Mouse (Mus musculus): ENCODE measurements at regions not wholly inside any gene's neighbourhood (a gene's known extent, or its start where the extent isn't known, plus 50 kb on each side); places are given as distances from the start of the nearest gene placed in this dataset.

DNA sequence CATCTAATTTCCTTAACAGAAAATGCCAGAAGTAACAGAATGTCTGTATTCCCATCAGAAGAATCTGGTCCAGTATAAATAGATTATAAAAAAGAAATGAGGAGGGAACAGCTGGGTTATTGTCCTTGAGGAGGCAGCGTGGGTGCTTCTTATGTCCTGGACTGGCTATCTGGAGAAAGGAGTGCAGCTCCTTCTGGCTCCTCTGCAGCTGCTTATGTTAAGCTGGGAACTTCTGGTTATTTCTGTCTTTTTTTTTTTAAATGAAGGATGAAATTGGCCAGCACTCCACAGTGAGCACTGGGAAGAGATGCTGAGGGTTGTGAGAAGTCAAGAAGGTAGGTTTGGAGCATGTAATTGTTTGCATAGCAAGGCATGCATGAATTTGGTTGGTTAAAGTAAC is 441.5 kb downstream of the Ebf1 start:
- Histone ChIP-seq H3K4me2 (no peak overlapping the region), H3K4me1 (no peaks in the 10 kb centered on the region), H3K27ac (no peak overlapping the region), H3K9me3 (replicated peaks) (no peaks in the 10 kb centered on the region), H3K4me3 (no peak overlapping the region), H3K27me3 (replicated peaks) (no peaks in the 10 kb centered on the region), H3K9ac (no peak overlapping the region), H3K36me3 (no peaks in the 10 kb centered on the region)
- WGBS (ENCODE audit: insufficient replicate concordance), result 63% methylated on average over 1 of the region's 1 CpGs
- no peak for ATAC-seq

DNA sequence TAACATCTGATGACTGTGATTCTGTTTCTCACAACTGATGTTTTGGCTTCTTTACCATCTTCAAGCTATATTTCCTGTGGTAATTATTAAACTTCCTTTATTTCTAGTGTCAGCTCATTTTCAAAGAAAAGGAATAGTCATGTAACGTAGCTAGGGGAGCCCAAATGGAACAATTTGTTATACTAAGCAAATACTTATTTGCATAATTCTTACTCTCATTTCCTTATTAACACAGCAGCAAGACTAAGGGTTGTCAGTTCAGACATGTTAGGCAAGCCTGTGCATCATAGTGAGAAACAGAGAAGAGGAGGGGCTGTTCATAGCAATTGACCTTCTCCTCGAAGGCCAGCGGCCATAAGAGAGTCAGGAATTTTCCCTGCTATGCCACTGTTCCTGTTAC is 449.5 kb downstream of the Ebf1 start:
- Histone ChIP-seq H3K4me2 (no peak overlapping the region), H3K36me3 (no peaks in the 10 kb centered on the region), H3K27ac (no peak overlapping the region), H3K9ac (no peak overlapping the region), H3K9me3 (replicated peaks) (no peaks in the 10 kb centered on the region), H3K27me3 (replicated peaks) (no peaks in the 10 kb centered on the region), H3K4me1 (no peaks in the 10 kb centered on the region), H3K4me3 (no peak overlapping the region)
- 71% methylated on average over 3 of the region's 3 CpGs for WGBS (ENCODE audit: insufficient replicate concordance)
- no peak for ATAC-seq

DNA sequence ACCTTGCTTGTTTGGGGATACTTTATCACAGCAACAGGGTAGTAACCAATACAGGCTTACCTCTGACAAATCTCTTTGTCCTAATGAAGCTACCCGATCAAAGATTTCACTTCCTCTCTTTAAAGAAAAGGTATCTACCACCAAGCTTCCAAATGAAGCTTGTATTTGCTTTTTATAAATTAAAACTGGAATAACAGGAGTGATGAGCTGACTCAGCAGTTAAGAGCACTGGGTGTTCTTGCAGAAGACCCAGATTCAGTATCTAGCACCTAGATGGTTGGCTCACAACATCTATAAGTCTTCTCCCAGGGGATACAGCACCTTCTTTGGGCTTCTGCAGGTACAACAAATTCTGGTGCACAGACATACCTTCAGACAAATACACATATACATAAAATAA is 453.2 kb downstream of the Ebf1 start:
- no peak for ATAC-seq
- H3K9me3 ChIP-seq (replicated peaks), result no peaks in the 10 kb centered on the region
- H3K4me2 ChIP-seq, result no peak overlapping the region
- WGBS (ENCODE audit: insufficient replicate concordance), result 49% methylated on average over 1 of the region's 1 CpGs
- H3K4me1 ChIP-seq, result no peaks in the 10 kb centered on the region
- H3K27ac ChIP-seq, result no peak overlapping the region
- H3K9ac ChIP-seq, result no peak overlapping the region
- no peak overlapping the region for H3K4me3 ChIP-seq
- no peaks in the 10 kb centered on the region for H3K27me3 ChIP-seq (replicated peaks)
- H3K36me3 ChIP-seq, result no peaks in the 10 kb centered on the region

DNA sequence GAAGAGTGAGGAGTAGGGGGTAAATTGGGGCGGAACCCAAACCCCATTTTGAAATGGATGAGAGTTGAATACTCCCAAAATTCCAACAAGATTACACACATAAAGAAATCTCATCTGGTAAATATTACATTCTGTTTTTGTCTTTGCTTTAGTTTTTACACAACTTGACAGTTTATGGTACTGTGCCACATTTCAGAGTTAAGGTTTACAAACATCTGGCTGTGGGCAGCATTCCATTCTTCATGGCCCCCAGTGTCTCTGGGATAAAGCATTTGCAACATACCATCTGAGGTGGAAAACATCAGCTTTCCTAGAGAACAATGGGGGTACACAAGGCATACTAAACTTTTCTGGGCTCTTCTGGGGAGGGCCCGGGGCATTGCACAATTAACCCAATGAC is 454.1 kb downstream of the Ebf1 start:
- Histone ChIP-seq H3K36me3 (no peaks in the 10 kb centered on the region), H3K4me1 (no peaks in the 10 kb centered on the region), H3K4me3 (no peak overlapping the region), H3K4me2 (no peak overlapping the region), H3K27me3 (replicated peaks) (no peaks in the 10 kb centered on the region), H3K9me3 (replicated peaks) (no peaks in the 10 kb centered on the region), H3K27ac (no peak overlapping the region), H3K9ac (no peak overlapping the region)
- 66% methylated on average over 2 of the region's 2 CpGs for WGBS (ENCODE audit: insufficient replicate concordance)
- no peak for ATAC-seq

DNA sequence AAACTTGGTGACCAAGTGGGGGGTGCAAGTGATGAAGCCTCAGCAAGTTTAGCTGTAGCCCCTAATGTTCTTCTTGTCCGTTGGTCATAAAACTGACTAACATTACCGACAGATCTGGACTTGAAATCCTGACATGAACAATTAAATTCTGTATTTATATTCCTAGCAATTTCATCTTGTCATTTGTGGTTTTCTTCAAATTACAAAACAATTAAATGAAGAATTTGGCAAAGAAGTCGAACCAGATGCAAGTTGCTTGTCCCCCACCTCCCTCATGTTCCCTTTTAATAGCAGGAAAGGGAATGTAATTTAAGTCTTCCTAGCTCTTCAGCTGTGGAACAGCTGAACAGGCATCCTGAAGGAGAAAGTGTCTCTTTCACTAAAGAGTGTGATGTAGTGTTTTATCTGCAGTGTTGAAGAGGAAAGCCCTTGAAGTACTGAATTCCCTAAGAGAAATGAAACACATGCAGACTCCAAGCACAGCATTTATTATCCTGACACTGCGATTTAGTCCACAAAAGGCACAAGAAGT is 467.5 kb downstream of the Ebf1 start:
- Histone ChIP-seq H3K36me3 (no peaks in the 10 kb centered on the region), H3K4me3 (no peak overlapping the region), H3K27me3 (replicated peaks) (no peaks in the 10 kb centered on the region), H3K9me3 (replicated peaks) (no peaks in the 10 kb centered on the region), H3K27ac (no peak overlapping the region), H3K4me1 (no peaks in the 10 kb centered on the region), H3K4me2 (no peak overlapping the region), H3K9ac (no peak overlapping the region)
- WGBS (ENCODE audit: insufficient replicate concordance), result 65% methylated on average over 4 of the region's 4 CpGs
- ATAC-seq, result no peak

DNA sequence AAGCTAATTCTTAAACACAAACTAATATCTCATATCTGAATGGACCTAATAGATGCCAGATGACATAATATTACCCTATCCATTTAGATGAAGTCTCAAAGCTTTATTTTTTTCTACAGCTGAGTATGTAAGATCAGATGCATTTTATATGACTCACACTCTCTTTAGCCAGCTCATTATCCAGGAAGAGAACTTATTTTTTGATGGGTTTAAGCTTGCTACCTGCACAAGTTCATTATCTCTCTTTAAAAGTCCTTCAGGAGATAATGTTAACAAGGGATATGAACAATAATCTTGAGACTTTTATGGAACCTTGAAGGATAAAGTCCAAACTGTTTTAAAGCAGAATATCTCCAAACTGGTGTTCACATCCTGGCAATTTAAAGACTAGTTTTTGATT is 468.0 kb downstream of the Ebf1 start:
- Histone ChIP-seq H3K4me2 (no peak overlapping the region), H3K9ac (no peak overlapping the region), H3K27ac (no peak overlapping the region), H3K4me3 (no peak overlapping the region), H3K27me3 (replicated peaks) (no peaks in the 10 kb centered on the region), H3K36me3 (no peaks in the 10 kb centered on the region), H3K9me3 (replicated peaks) (no peaks in the 10 kb centered on the region), H3K4me1 (no peaks in the 10 kb centered on the region)
- no peak for ATAC-seq

DNA sequence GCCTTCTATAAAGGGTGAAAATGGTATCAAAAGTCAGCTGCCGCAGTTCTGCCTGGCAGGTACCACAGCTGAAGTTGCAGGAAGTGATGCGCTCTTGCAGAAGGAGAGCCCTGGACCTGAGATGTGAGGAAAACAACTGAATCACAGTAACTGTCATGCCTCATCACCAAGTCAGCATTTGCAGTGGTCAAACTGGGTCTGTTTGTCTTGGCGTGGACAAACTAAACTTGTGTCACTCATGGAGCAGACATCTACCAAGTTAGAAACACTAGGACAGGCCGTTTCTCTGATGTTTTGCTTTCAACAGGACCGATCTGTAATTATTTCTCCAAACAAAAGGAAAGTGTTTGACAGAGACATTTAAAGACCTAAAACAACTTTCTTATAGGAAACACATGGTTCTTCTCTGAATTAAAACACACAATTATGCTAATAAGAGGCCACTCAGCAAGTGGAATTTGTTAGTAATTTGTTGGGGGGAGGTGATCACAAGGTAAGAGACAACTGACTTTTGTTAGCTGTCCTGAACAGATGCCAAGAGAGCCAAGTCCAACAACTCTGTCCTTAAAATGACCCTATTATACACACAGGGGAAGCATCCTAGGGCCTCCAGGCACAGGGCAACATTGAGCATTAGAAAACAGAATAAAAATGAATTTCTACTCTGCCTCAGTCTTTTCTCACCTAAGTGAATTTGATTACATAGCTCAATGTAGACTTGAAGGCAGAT is 470.2 kb downstream of the Ebf1 start:
- ATAC-seq, result no peak
- no peaks in the 10 kb centered on the region for H3K9me3 ChIP-seq (replicated peaks)
- no peaks in the 10 kb centered on the region for H3K36me3 ChIP-seq
- H3K27ac ChIP-seq, result no peak overlapping the region
- H3K27me3 ChIP-seq (replicated peaks), result no peaks in the 10 kb centered on the region
- WGBS (ENCODE audit: insufficient replicate concordance), result 71% methylated on average over 5 of the region's 5 CpGs
- no peak overlapping the region for H3K4me2 ChIP-seq
- no peak overlapping the region for H3K9ac ChIP-seq
- H3K4me3 ChIP-seq, result no peak overlapping the region
- no peaks in the 10 kb centered on the region for H3K4me1 ChIP-seq

DNA sequence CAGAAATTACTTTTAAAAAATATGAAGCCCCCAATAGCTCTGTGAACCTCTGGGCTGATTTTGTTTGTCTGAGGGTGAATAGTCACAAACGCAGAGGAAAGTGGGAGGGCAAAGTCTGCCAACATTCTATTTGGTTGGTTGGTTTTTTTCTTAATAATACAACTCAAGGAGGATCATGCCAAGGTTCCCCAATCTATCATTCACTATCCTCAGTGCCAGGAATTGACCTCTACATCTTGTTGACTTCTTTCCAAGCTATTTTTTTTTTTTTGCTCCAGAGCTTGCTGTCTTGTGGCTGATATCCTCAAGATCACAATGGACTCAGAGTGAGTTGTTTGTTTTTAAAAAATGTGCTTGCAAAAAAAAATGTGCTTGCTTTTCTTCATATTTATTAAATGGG is 471.2 kb downstream of the Ebf1 start:
- 57% methylated on average over 1 of the region's 1 CpGs for WGBS (ENCODE audit: insufficient replicate concordance)
- Histone ChIP-seq H3K4me2 (no peak overlapping the region), H3K27me3 (replicated peaks) (no peaks in the 10 kb centered on the region), H3K4me1 (no peaks in the 10 kb centered on the region), H3K9ac (no peak overlapping the region), H3K27ac (no peak overlapping the region), H3K4me3 (no peak overlapping the region), H3K36me3 (no peaks in the 10 kb centered on the region), H3K9me3 (replicated peaks) (no peaks in the 10 kb centered on the region)
- ATAC-seq, result no peak

DNA sequence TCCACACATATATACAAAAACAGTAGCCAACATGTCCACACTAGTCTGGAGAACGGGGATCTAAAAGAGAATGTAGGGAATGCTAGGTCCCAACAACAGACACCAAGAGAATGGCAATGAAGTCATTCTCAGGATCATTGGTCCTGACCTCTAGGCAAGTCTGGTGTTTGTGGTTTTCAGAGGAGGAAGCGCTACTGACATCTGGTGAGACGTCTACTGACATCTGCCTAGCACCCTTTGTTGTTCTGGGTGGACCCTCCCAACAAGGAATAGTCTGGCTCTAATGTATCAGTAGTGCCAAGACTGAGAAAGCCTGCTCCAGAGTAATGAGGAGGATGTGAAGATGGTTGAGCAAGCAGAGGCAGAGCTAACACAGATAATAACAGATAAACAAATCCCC is 472.4 kb downstream of the Ebf1 start:
- Histone ChIP-seq H3K36me3 (no peaks in the 10 kb centered on the region), H3K9ac (no peak overlapping the region), H3K27me3 (replicated peaks) (no peaks in the 10 kb centered on the region), H3K4me2 (no peak overlapping the region), H3K4me3 (no peak overlapping the region), H3K27ac (no peak overlapping the region), H3K4me1 (no peaks in the 10 kb centered on the region), H3K9me3 (replicated peaks) (no peaks in the 10 kb centered on the region)
- no peak for ATAC-seq
- 29% methylated on average over 3 of the region's 3 CpGs for WGBS (ENCODE audit: insufficient replicate concordance)

DNA sequence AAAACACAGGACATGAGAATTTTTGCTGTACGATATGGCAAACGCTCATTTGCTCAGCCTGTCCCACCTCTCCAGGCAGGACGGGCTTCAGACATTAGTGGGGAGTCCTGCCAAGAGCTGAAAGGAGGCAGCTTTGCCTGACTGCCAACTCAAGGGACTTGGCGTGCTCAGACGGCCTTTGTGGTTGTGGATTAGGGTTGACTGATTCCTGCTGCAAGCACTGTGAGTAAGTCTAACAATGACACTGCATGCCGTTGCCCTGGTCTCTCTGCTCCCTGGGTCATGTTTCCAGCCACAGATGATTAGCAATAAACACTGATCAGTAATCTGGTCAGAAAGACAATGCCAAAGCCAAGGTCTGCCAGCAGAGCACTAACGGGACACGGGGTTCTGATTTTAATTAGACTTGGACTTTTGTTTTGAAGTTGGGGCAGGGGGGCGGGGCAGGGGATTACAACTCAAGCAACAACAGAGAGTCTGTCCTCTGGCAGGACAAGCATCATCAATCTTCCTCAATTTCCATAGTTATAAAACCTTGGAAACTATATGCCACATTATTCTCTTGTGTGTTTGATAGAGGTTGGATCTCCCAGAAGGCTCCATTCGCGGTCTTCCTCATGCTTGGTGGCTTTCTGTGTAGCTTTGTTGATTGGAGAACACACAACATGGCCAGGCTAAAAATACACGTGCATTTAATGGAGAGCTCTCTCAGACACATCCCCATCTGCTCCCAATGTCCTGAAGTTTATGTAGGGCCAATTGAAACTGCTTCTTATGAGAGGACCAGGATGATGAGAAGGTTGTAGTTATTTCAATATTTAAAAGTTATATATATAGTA is 486.6 kb downstream of the Ebf1 start:
- Histone ChIP-seq H3K27me3 (replicated peaks) (no peaks in the 10 kb centered on the region), H3K9ac (no peak overlapping the region), H3K9me3 (replicated peaks) (no peaks in the 10 kb centered on the region), H3K36me3 (no peaks in the 10 kb centered on the region), H3K4me3 (no peak overlapping the region), H3K27ac (no peak overlapping the region), H3K4me1 (no peaks in the 10 kb centered on the region), H3K4me2 (no peak overlapping the region)
- ATAC-seq, result no peak
- 72% methylated on average over 12 of the region's 12 CpGs for WGBS (ENCODE audit: insufficient replicate concordance)

DNA sequence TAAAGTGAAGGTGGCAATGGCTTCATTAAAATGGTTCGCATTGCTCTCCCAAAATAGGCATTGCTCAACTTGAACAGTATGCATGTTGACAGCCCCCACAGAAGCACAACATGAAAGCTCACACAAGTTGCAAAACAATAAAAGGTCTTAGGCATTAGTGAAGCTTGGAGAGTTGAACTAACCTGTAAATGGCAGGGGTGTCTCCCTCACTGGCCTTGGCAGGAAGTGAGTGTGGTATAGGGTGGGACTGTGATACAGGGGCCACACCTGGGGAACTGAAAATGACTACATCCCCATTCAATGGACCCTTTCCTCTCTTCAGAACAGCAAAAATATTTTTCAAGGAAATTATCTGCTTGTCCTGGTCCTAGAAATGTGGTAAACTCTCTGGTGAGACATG is 499.6 kb downstream of the Ebf1 start:
- H3K9ac ChIP-seq, result no peak overlapping the region
- H3K9me3 ChIP-seq (replicated peaks), result no peaks in the 10 kb centered on the region
- H3K4me1 ChIP-seq, result no peaks in the 10 kb centered on the region
- no peak overlapping the region for H3K27ac ChIP-seq
- ATAC-seq, result no peak
- no peaks in the 10 kb centered on the region for H3K36me3 ChIP-seq
- no peak overlapping the region for H3K4me2 ChIP-seq
- H3K27me3 ChIP-seq (replicated peaks), result no peaks in the 10 kb centered on the region
- no peak overlapping the region for H3K4me3 ChIP-seq
- 77% methylated on average over 1 of the region's 1 CpGs for WGBS (ENCODE audit: insufficient replicate concordance)

DNA sequence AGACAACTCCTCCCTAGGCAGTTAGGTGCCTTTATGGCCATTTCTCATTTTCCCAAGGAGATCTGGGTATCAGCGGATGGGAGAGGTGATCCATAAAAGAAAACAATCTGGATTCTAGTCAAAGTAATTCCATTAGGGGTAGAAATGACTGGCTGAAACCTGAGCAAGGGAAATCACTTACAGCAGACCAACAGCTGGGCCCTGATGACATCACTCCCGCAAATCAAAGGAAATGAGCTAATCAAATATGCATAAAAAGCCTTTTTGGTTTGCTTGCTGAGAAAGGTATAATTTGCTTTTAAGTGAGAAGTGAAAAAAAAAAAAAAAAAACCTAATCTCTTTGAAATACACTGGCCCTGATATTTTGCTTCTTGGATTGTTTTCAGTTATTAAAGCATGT is 506.2 kb downstream of the Ebf1 start:
- Histone ChIP-seq H3K27me3 (replicated peaks) (no peaks in the 10 kb centered on the region), H3K9me3 (replicated peaks) (no peaks in the 10 kb centered on the region), H3K4me1 (no peaks in the 10 kb centered on the region), H3K4me2 (no peak overlapping the region), H3K36me3 (no peaks in the 10 kb centered on the region), H3K9ac (no peak overlapping the region), H3K4me3 (no peak overlapping the region), H3K27ac (no peak overlapping the region)
- no peak for ATAC-seq
- 55% methylated on average over 2 of the region's 2 CpGs for WGBS (ENCODE audit: insufficient replicate concordance)

All from liver, embryonic 12.5 days (tissue).